Mouse (Mus musculus): Measurements from ENCODE around the gene Fam76a.

Gene Fam76a

GRCm38 (mm10) chr4:132884844-132885374, 37.4 kb downstream of the Fam76a start:
- DNase-seq (ENCODE audit: low read depth), result peak; percentile 2

- DNase-seq (ENCODE audit: low read depth), result peak; percentile 94
Observed at GRCm38 (mm10) chr4:132884064-132884843, 38.1 kb downstream of the Fam76a start, which contains the start of gene Stx12. TSS of gene Stx12 (minus strand) at chr4:132884509.

GRCm38 (mm10) chr4:132883561-132884063, 38.7 kb downstream of the Fam76a start:
- peak; percentile 8 for DNase-seq (ENCODE audit: low read depth)

- no peak for DNase-seq (ENCODE audit: low read depth)
Observed at GRCm38 (mm10) chr4:132874363-132875097, 47.8 kb downstream of the Fam76a start.

GRCm38 (mm10) chr4:132873481-132874362, 48.6 kb downstream of the Fam76a start:
- no peak for DNase-seq (ENCODE audit: low read depth)

GRCm38 (mm10) chr4:132871116-132871515, 51.2 kb downstream of the Fam76a start:
- DNase-seq (ENCODE audit: low read depth), result no peak

GRCm38 (mm10) chr4:132864856-132865255, 57.5 kb downstream of the Fam76a start:
- DNase-seq (ENCODE audit: low read depth), result peak; percentile 18

- DNase-seq (ENCODE audit: low read depth), result no peak
Observed at GRCm38 (mm10) chr4:132863012-132863411, 59.3 kb downstream of the Fam76a start.

GRCm38 (mm10) chr4:132860880-132861279, 61.5 kb downstream of the Fam76a start:
- DNase-seq (ENCODE audit: low read depth), result no peak

Data from NIH3T3 (cell line).